Mouse (Mus musculus) liver (tissue): Measurements from ENCODE around the gene Acrbp.

Experiments used
- DNase-seq: peaks from one replicate; pipeline ENCODE4 v3.0.0-alpha.2; 2020; ENCODE audit warnings: mixed read lengths

The Acrbp gene

DNA sequence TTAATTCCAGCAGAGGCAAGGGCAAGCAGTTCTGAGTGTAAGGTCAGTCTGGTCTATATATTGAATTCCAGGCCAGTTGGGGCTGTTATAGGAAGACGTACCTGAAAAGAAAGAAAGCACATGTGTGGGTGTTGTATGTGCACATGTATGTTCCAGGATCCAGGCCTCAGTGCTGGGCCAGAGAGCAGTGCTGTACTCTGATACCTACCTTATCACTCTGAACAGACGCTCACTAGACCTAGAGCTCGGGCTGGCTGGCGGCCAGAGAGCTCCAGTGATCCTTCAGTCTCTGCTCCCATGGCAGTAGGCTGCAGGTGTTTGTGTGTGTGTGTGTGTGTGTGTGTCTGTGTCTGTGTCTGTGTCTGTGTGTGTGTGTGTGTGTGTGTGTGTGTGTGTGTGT, 54.7 kb downstream of the Acrbp start:
- peak; percentile 88 for DNase-seq

DNA sequence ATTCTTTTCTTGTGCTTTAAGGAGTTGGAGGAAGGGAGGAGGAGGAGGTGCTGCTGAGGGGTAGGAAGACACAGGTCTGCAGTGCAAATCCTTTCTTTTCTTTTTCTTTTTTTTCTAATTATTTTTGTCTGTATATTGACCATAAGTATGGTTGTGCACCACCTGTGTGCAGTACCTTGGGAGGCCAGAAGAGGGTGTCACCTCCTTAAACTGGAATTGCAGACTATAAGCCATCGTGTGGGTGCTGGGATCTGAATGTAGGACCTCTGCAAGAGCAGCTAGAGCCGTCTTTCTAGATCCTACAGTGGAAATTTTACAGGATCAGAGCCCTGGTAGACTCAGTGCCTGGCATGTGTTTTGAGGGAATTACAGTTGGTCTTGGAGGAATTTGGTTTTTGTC, 58.2 kb downstream of the Acrbp start:
- no peak for DNase-seq

DNA sequence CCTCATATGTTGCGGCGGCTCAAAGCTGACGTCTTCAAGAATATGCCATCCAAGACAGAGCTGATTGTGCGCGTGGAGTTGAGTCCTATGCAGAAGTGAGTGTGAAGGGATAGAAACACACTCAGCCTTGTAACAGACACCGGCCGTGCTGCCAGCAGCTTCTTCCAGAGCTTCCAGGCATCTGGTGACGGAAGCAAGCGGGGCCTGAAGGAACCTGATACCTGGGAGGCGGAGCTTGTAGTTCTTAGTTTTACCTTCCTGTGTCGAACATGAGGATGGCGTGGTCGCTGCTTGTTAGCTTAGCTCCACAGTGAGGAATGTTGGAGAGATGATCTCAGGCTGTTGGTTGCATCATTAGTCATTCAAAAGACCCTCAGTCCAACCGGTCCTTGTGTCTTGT, 59.9 kb downstream of the Acrbp start:
- no peak for DNase-seq

DNA sequence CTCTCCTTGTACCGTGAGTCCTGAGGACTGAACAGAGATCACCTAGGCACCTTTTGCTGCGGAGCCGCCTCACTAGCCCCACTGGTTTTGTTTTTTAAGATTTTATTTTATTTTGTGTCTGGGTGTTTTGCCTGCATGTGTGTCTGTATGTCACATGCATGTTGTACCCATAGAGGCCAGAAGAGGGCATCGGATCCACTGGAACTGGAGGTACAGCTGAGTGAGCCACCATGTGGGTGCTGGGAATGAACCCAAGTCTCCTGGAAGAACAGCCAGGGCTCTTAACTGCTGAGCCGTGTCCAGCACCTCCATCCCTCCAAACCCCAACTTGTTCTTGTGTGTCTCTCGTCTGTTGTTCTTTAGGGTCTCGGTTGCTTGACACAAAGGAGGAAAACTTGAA, 61.4 kb downstream of the Acrbp start:
- peak; percentile 55 for DNase-seq

DNA sequence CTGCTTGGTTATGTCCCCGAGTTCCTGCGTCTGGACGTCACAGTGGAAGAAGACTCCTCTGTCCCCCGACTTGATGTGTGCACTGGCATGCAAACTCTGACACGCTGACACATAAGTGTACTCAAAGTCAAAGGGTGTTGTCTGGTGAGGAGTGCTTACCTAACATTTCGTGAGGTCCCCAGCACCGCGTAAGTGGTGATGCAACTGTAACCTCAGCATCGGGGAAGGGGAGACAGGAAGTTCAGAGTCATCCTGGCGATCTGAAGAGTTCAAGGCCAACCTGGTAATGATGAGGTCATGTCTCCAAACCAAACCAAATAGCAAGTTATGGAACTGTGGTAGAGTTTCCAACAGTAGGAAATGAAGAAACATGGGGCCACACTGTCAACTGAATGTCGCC, 63.1 kb downstream of the Acrbp start:
- no peak for DNase-seq
